ENCODE assay signal across 11 mouse cellular contexts in the genomic region with DNA sequence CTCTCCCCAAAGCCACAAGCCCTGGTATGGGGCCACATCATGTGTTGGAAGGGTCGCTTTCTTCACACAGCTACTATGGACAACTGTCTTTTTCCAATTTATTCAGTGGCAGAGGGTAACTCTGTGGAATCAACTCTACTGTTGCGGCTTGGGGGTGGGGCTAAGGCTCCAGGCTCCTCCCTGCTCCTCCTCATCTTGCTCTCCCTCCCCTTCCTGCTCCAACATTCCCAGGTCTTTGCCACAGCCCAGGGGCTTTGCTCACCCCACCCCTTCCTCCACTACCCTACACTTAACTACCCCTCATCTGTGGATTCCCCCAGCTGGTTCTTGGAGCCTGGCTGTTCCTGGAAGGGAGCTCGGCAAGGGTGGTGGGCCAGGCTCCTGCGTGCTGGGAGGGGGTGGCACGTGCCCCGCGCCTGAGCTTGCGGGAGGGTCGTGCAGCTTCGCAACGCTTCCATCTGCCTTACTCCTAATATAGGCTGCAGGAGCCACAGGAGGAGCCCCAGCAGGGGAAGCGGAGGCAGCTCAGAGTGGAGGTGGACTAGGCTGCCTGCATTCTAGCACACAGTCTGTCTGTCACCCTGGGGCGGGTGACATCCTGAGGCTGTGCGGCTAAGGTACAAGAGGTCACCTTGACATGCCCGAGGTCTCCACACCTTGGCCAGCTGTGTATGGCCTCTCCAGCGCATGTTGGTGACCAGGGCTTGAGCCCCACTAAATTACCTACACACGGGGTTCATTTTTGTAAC.
DNase-seq lines count a peak whose midpoint lies in the region; ATAC-seq lines count a peak whose summit lies in the region.
"Had no signal": no experiment of that assay in that cellular context is flagged by ENCODE, and none has a peak within 500 bp of the region (broad histone marks: within the 10 kb centered on the region; RNA-seq: fewer than 3 reads in every experiment).

No protein-coding gene starts in this region.

- no peak for ATAC-seq in embryonic facial prominence, embryonic 15.5 days (ENCODE audit: insufficient number of reproducible peaks, low FRiP score, low TSS enrichment, low read depth)

- DNase-seq in heart, embryonic 10.5 days (ENCODE audit: low spot score): no peak
- no peak for DNase-seq in heart, postnatal 36 days
- DNase-seq in left cerebral cortex, adult 9 months (ENCODE audit: low spot score in 2 of 2): peak; percentile 17 to 20
- no peak for DNase-seq in left cerebral cortex, adult 11 months (ENCODE audit: low spot score)
- peak; percentile 14 to 27 for DNase-seq in right cerebral cortex, postnatal 36 days (ENCODE audit: low spot score in 2 of 2)
- no peak for DNase-seq in cerebellum, postnatal 14 days
- DNase-seq in cerebellum, adult 9-10 months: no peak
- DNase-seq: liver, embryonic 13.5 days had no signal

- WGBS in heart, embryonic 10.5 days: 23% methylated on average over 17 of the region's 17 CpGs
- WGBS in embryonic facial prominence, embryonic 15.5 days: 30% methylated on average over 17 of the region's 17 CpGs

- H3K4me1 ChIP-seq in heart, embryonic 10.5 days: peaks cover 28% of the 10 kb centered on the region
- H3K4me1 ChIP-seq in embryonic facial prominence, embryonic 15.5 days: peaks cover 31% of the 10 kb centered on the region

- H3K4me3 ChIP-seq in heart, embryonic 10.5 days: peak overlapping the region; percentile 35
- no peak overlapping the region for H3K4me3 ChIP-seq in embryonic facial prominence, embryonic 15.5 days (replicated peaks)
- H3K4me3 ChIP-seq: erythroblast, embryonic 14.5 days; liver, embryonic 13.5 days; midbrain, embryonic 12.5 days had no signal

- no peaks in the 10 kb centered on the region for H3K36me3 ChIP-seq in heart, embryonic 10.5 days
- no peaks in the 10 kb centered on the region for H3K36me3 ChIP-seq in embryonic facial prominence, embryonic 15.5 days
- H3K36me3 ChIP-seq: liver, embryonic 13.5 days; midbrain, embryonic 12.5 days had no signal

- peak overlapping the region; percentile 23; the same call in 1 of the 2 replicates for H3K27ac ChIP-seq in heart, embryonic 10.5 days
- H3K27ac ChIP-seq in embryonic facial prominence, embryonic 15.5 days (replicated peaks): no peak overlapping the region
- H3K27ac ChIP-seq: liver, embryonic 13.5 days; midbrain, embryonic 12.5 days had no signal

- peak overlapping the region; percentile 11; the same call in 1 of the 2 replicates for H3K4me2 ChIP-seq in embryonic facial prominence, embryonic 15.5 days (replicated peaks)
- H3K4me2 ChIP-seq: liver, embryonic 13.5 days; midbrain, embryonic 12.5 days had no signal

- intact Hi-C loops in heart, postnatal 36 days (cut with DNase I): no loop called here

- no peaks in the 10 kb centered on the region for H3K9me3 ChIP-seq in heart, embryonic 10.5 days
- H3K9me3 ChIP-seq in embryonic facial prominence, embryonic 15.5 days (replicated peaks): no peaks in the 10 kb centered on the region
- H3K9me3 ChIP-seq: liver, embryonic 13.5 days; midbrain, embryonic 12.5 days had no signal

- peaks cover 27% of the 10 kb centered on the region for H3K27me3 ChIP-seq in heart, embryonic 10.5 days (ENCODE audit: insufficient read depth, poor library complexity, severe bottlenecking)
- H3K27me3 ChIP-seq in embryonic facial prominence, embryonic 15.5 days: peaks cover 2% of the 10 kb centered on the region; the same call in 1 of the 2 replicates
- H3K27me3 ChIP-seq: liver, embryonic 13.5 days had no signal

- H3K9ac ChIP-seq in embryonic facial prominence, embryonic 15.5 days: no peak overlapping the region
- H3K9ac ChIP-seq: liver, embryonic 13.5 days; midbrain, embryonic 12.5 days had no signal

Comparison
In these comparisons a context has a peak if more than half of its experiments do, and no peak if none do; other contexts are left out.
1. DNase-seq: peak in left cerebral cortex, adult 9 months (2 of 2) and right cerebral cortex, postnatal 36 days (2 of 2); none in heart, embryonic 10.5 days (single experiment), heart, postnatal 36 days (0 of 2), left cerebral cortex, adult 11 months (single experiment), cerebellum, postnatal 14 days (0 of 2) and cerebellum, adult 9-10 months (single experiment).